Mouse (Mus musculus): ENCODE data around the gene Abcb5.
A peak's percentile ranks its signal among the peaks of the same experiment; 100 is the strongest.

Gene Abcb5

GRCm38 (mm10) chr12:118848496-118849202 lies 117.6 kb downstream of the Abcb5 start:
- DNase-seq (ENCODE audit: extremely low read depth, insufficient read length, low spot score), result no peak

- DNase-seq (ENCODE audit: extremely low read depth, insufficient read length, low spot score), result no peak
Measured at GRCm38 (mm10) chr12:118847861-118848495, 118.2 kb downstream of the Abcb5 start.

GRCm38 (mm10) chr12:118847381-118847780 lies 118.8 kb downstream of the Abcb5 start:
- DNase-seq (ENCODE audit: extremely low read depth, insufficient read length, low spot score), result no peak

- peak; percentile 75 for DNase-seq (ENCODE audit: extremely low read depth, insufficient read length, low spot score)
Measured at GRCm38 (mm10) chr12:118846649-118847321, 119.4 kb downstream of the Abcb5 start.

GRCm38 (mm10) chr12:118846221-118846620 lies 120.0 kb downstream of the Abcb5 start, which contains the start of gene Sp8:
Gene Sp8 (plus strand): TSS chr12:118846329.
- no peak for DNase-seq (ENCODE audit: extremely low read depth, insufficient read length, low spot score)

- DNase-seq (ENCODE audit: extremely low read depth, insufficient read length, low spot score), result no peak
Measured at GRCm38 (mm10) chr12:118845351-118845750, 120.9 kb downstream of the Abcb5 start.

- DNase-seq (ENCODE audit: extremely low read depth, insufficient read length, low spot score), result no peak
Measured at GRCm38 (mm10) chr12:118844841-118845240, 121.4 kb downstream of the Abcb5 start.

- DNase-seq (ENCODE audit: extremely low read depth, insufficient read length, low spot score), result no peak
Measured at GRCm38 (mm10) chr12:118844111-118844510, 122.1 kb downstream of the Abcb5 start.

- no peak for DNase-seq (ENCODE audit: extremely low read depth, insufficient read length, low spot score)
Measured at GRCm38 (mm10) chr12:118842671-118843411, 123.4 kb downstream of the Abcb5 start.

- no peak for DNase-seq (ENCODE audit: extremely low read depth, insufficient read length, low spot score)
Measured at GRCm38 (mm10) chr12:118841971-118842550, 124.2 kb downstream of the Abcb5 start.

GRCm38 (mm10) chr12:118841381-118841922 lies 124.8 kb downstream of the Abcb5 start:
- DNase-seq (ENCODE audit: extremely low read depth, insufficient read length, low spot score), result no peak

GRCm38 (mm10) chr12:118840861-118841260 lies 125.4 kb downstream of the Abcb5 start:
- no peak for DNase-seq (ENCODE audit: extremely low read depth, insufficient read length, low spot score)

- no peak for DNase-seq (ENCODE audit: extremely low read depth, insufficient read length, low spot score)
Measured at GRCm38 (mm10) chr12:118840301-118840700, 125.9 kb downstream of the Abcb5 start.

GRCm38 (mm10) chr12:118839398-118839797 lies 126.8 kb downstream of the Abcb5 start:
- no peak for DNase-seq (ENCODE audit: extremely low read depth, insufficient read length, low spot score)

GRCm38 (mm10) chr12:118838260-118838659 lies 128.0 kb downstream of the Abcb5 start:
- DNase-seq (ENCODE audit: extremely low read depth, insufficient read length, low spot score), result no peak

GRCm38 (mm10) chr12:118837361-118837760 lies 128.9 kb downstream of the Abcb5 start:
- DNase-seq (ENCODE audit: extremely low read depth, insufficient read length, low spot score), result no peak

- DNase-seq (ENCODE audit: extremely low read depth, insufficient read length, low spot score), result no peak
Measured at GRCm38 (mm10) chr12:118836411-118837341, 129.5 kb downstream of the Abcb5 start.

- no peak for DNase-seq (ENCODE audit: extremely low read depth, insufficient read length, low spot score)
Measured at GRCm38 (mm10) chr12:118829881-118830280, 136.3 kb downstream of the Abcb5 start.
